Mouse (Mus musculus) neural tube, embryonic 13.5 days (tissue): ENCODE measurements at regions not wholly inside any gene's neighbourhood (a gene's known extent, or its start where the extent isn't known, plus 50 kb on each side); places are given as distances from the start of the nearest gene placed in this dataset.

Experiments used
- ATAC-seq: fragments of 200-750 bp; cut with Nextera tagmentation; 2 replicates; pipeline ENCODE4 v1.8.0; 2017; ENCODE audit warnings: low read depth, mild to moderate bottlenecking, moderate TSS enrichment, moderate library complexity
- H3K27ac ChIP-seq: fragments of 300-500 bp; sonication (generic); replicated peaks from 2 replicates; pipeline ENCODE4 v1.5.1; 2015; ENCODE audit warnings: moderate library complexity, mild to moderate bottlenecking, inconsistent platforms
- H3K27me3 ChIP-seq: fragments of 300-500 bp; sonication (generic); 2 replicates; pipeline ENCODE4 v1.6.1; 2015; ENCODE audit warnings: mild to moderate bottlenecking, inconsistent platforms
- H3K36me3 ChIP-seq: fragments of 300-500 bp; sonication (generic); 2 replicates; pipeline ENCODE4 v1.6.1; 2015; ENCODE audit warnings: mild to moderate bottlenecking, inconsistent platforms
- H3K4me1 ChIP-seq: fragments of 300-500 bp; sonication (generic); replicated peaks from 2 replicates; pipeline ENCODE4 v1.6.1; 2015; ENCODE audit warnings: inconsistent platforms
- H3K4me2 ChIP-seq: fragments of 300-500 bp; sonication (generic); 2 replicates; pipeline ENCODE4 v1.6.1; 2015; ENCODE audit warnings: inconsistent platforms, mild to moderate bottlenecking, moderate library complexity
- H3K4me3 ChIP-seq: fragments of 300-500 bp; sonication (generic); 2 replicates; pipeline ENCODE4 v1.5.1; 2015; ENCODE audit warnings: mild to moderate bottlenecking, inconsistent platforms
- H3K9ac ChIP-seq: fragments of 300-500 bp; sonication (generic); 2 replicates; pipeline ENCODE4 v1.6.1; 2015; ENCODE audit warnings: moderate library complexity, mild to moderate bottlenecking, inconsistent platforms
- H3K9me3 ChIP-seq: fragments of 300-500 bp; sonication (generic); 2 replicates; pipeline ENCODE4 v1.6.1; 2016; ENCODE audit warnings: inconsistent platforms
- WGBS: fragments of 180-500 bp; shearing (Covaris S2); methylation state at CpG from one replicate; pipeline ENCODE4 v1.1.7; 2015; 5-methylcytosine and 5-hydroxymethylcytosine counted together

DNA sequence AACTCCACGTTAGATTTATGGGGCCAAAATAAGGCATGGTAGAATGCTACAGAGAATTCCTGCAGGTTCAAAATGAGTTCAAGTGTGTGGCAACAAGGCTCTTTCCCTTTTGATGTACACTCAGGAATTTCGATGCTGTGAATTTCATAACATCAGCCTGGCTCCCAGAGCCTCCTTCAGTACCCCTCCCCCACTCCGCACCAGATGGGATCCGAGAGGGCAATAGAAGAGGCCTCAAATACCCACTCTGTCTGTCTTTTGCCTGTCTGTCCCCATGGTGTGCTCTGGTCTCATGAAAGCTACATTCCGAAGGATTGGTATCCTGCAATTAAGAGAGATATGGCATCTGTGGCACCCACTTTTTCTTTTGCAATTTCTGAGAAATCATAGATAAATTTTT is 134.3 kb downstream of the Mtx2 start:
- WGBS, result 39% methylated on average over 5 of the region's 5 CpGs
- no peak overlapping the region for H3K9ac ChIP-seq
- ATAC-seq, result no peak

DNA sequence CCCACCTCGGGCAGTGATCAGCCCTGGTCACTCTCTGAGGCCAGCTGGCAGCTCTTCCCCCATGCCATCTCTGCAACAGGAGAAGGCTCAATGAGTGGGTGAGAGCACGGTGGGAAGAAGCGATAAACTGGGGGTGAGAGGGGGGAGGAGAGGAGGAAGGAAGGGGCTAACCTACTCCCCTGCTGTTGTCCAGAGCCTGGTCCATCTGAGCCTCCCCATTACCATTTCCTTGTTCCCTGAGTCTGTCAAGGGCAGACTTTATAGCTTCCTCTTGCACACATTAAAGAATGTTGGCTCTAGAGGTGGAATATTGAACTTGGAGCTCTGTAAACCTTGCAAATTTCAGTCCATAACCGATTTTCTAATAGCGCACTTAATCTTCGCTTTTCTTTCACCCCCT is 136.8 kb downstream of the Mtx2 start:
- no peak overlapping the region for H3K27ac ChIP-seq
- ATAC-seq, result no peak
- H3K36me3 ChIP-seq, result no peaks in the 10 kb centered on the region

More for the DNA sequence above, 134.3 kb downstream of the Mtx2 start:
- no peaks in the 10 kb centered on the region for H3K36me3 ChIP-seq
- no peaks in the 10 kb centered on the region for H3K27me3 ChIP-seq
- H3K4me2 ChIP-seq, result no peak overlapping the region
- H3K4me3 ChIP-seq, result no peak overlapping the region
- no peak overlapping the region for H3K27ac ChIP-seq
- peaks cover 31% of the 10 kb centered on the region for H3K4me1 ChIP-seq
- H3K9me3 ChIP-seq, result no peaks in the 10 kb centered on the region

DNA sequence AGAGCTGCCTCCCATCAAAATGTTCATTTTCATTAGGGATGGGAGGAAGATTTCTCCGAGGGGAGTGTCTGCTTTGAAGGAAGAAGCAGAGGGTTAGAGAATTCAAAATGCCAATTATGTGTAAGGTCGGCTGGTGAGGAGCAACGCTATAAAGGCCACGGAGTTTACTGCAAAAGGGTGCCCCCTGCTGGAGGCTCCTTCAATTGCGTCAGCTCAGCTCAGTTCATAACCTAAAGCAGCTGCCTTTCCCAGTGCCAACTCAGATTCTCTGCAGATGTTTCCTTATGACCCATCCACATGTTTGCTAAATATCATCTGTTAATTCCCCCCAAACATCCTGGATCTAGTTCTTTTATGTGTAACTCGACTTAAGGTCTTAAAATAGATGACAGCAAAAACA is 138.8 kb downstream of the Mtx2 start:
- Histone ChIP-seq H3K9ac (no peak overlapping the region), H3K27ac (0 out of 2 replicates have a peak overlapping the region, but pooled peaks have one; percentile 47), H3K4me2 (0 out of 2 replicates have a peak overlapping the region, but pooled peaks have one; percentile 26), H3K9me3 (no peaks in the 10 kb centered on the region), H3K4me3 (no peak overlapping the region), H3K4me1 (peaks cover 28% of the 10 kb centered on the region), H3K27me3 (no peaks in the 10 kb centered on the region), H3K36me3 (no peaks in the 10 kb centered on the region)
- 0% methylated on average over 6 of the region's 6 CpGs for WGBS
- peak; percentile 73; the same call in 1 of the 2 replicates for ATAC-seq

More for the DNA sequence above, 136.8 kb downstream of the Mtx2 start:
- Histone ChIP-seq H3K27me3 (no peaks in the 10 kb centered on the region), H3K4me3 (no peak overlapping the region), H3K4me1 (peaks cover 43% of the 10 kb centered on the region), H3K9ac (no peak overlapping the region), H3K4me2 (no peak overlapping the region), H3K9me3 (no peaks in the 10 kb centered on the region)
- 90% methylated on average over 6 of the region's 6 CpGs for whole genome bisulfite sequencing

DNA sequence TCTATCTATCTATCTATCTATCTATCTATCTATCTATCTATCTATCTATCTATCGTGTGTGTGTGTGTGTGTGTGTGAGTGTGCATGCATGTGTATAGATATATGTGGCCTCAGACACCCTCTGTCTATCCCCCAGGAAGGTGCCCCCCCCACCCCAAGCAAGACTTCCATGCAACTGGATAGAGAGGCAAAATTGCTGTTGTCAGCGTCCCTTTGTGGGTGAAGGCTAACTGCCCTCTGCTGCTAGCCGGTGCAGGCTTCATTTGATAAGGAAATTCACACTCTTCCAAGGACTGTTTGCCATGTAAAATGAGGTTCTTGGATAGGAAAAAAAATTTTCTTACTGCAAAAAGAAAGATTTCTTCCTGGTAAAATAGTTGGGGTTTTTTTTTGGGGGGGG is 139.4 kb downstream of the Mtx2 start:
- Histone ChIP-seq H3K27ac (peak overlapping the region; percentile 47; the same call in 1 of the 2 replicates), H3K4me1 (peaks cover 24% of the 10 kb centered on the region), H3K4me2 (peak overlapping the region; percentile 42), H3K9me3 (no peaks in the 10 kb centered on the region), H3K4me3 (no peak overlapping the region), H3K27me3 (no peaks in the 10 kb centered on the region), H3K36me3 (no peaks in the 10 kb centered on the region), H3K9ac (peak overlapping the region; percentile 60)
- ATAC-seq, result peak; percentile 47; the same call in 1 of the 2 replicates
- 34% methylated on average over 3 of the region's 3 CpGs for WGBS

DNA sequence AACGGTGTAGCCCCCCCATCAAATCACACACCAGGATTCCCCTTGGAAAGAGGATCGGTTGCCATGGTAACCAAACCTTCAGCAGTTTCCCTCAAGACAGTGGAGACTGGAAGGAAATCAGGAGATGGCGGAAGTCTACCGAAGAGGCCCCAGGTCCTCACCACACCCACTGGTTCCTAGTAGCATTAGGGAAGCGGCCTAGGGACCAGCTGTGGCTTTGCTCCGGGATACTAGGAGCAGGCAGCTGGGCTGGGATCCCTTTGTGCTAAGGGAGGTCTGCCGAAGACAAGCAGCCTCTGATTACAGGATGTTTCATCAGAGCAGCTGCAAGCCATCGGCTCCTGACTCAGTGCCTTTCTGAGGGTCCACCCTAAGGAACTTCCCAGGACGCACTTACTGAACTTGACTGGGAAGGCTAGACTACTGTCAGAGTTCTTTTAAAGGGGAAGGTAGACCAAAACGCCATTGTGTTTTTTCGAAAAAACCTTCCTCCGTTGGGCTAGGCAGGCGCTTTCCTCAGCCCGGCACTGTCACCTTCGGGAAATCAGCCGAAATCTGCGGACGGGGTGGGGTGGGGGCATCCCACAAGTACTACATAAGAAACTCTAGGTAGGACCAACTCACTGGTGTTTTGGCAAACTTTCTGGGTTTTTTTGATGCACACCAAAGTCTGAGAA is 139.9 kb downstream of the Mtx2 start:
- Histone ChIP-seq H3K27me3 (no peaks in the 10 kb centered on the region), H3K27ac (peak overlapping the region; percentile 47), H3K36me3 (no peaks in the 10 kb centered on the region), H3K9me3 (no peaks in the 10 kb centered on the region), H3K4me2 (peak overlapping the region; percentile 42), H3K9ac (peak overlapping the region; percentile 60), H3K4me1 (peaks cover 25% of the 10 kb centered on the region), H3K4me3 (0 out of 2 replicates have a peak overlapping the region, but pooled peaks have one; percentile 8)
- 25% methylated on average over 18 of the region's 18 CpGs for WGBS
- ATAC-seq, result peak; percentile 54

DNA sequence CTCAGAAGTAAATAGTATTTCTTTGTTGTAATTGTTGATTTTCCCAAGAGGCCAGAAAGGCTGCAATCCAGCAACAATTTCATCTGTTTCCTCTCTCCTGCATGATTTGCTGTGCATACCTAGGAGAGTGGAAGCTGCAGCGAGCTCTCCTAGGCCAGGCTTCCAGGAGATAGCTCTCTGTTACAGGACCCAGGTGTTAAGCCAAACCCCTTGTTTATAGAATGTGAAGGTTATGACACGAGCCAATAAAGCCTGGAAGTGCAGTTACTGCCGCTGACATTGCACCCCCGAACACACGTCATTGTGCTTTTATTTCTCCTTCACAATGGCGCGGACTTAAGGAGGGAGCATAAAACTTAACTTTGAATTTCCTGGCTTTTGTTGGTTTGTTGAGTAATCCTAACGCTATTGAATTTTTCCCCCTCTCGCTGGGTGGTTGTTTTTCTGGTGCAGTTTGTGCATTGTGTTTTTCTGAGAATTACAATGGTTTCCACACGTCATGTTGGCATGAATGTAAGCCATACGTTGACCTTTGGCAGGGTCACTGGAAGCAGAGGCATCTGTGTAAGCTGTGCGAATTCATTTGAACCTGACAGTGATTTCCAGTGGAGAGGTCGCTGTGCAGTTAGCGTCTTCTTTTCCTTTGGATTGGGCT is 145.1 kb downstream of the Mtx2 start:
- H3K4me3 ChIP-seq, result no peak overlapping the region
- no peak overlapping the region for H3K4me2 ChIP-seq
- H3K27ac ChIP-seq, result no peak overlapping the region; the same call in 1 of the 2 replicates
- H3K9me3 ChIP-seq, result no peaks in the 10 kb centered on the region
- H3K36me3 ChIP-seq, result no peaks in the 10 kb centered on the region
- H3K4me1 ChIP-seq, result peaks cover 24% of the 10 kb centered on the region
- no peak overlapping the region for H3K9ac ChIP-seq
- H3K27me3 ChIP-seq, result no peaks in the 10 kb centered on the region
- ATAC-seq, result no peak
- 11% methylated on average over 14 of the region's 14 CpGs for WGBS

DNA sequence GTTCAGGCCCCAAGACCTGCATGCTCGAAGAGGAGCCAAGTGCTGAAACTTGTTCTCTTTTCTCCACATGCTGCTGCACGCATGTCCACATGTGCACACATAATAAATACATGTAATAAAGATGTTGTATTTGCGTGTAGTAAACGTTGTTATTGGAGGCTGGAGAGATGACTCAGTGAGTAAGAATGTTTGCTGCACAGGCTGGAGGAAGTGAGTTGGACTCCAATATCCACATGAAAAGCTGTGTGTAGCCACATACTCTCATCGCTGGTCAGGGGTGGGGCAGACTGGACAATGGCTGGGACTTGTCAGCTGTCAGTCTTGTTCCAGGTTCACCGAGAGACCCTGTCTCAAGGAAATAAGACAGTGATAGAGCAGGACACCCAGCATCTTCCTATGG is 147.8 kb downstream of the Mtx2 start:
- no peak overlapping the region for H3K4me2 ChIP-seq
- WGBS, result 86% methylated on average over 6 of the region's 6 CpGs
- no peak overlapping the region for H3K9ac ChIP-seq
- no peak for ATAC-seq
- H3K9me3 ChIP-seq, result no peaks in the 10 kb centered on the region
- peaks cover 21% of the 10 kb centered on the region for H3K4me1 ChIP-seq
- no peak overlapping the region for H3K27ac ChIP-seq
- H3K36me3 ChIP-seq, result no peaks in the 10 kb centered on the region
- no peak overlapping the region for H3K4me3 ChIP-seq
- H3K27me3 ChIP-seq, result no peaks in the 10 kb centered on the region

DNA sequence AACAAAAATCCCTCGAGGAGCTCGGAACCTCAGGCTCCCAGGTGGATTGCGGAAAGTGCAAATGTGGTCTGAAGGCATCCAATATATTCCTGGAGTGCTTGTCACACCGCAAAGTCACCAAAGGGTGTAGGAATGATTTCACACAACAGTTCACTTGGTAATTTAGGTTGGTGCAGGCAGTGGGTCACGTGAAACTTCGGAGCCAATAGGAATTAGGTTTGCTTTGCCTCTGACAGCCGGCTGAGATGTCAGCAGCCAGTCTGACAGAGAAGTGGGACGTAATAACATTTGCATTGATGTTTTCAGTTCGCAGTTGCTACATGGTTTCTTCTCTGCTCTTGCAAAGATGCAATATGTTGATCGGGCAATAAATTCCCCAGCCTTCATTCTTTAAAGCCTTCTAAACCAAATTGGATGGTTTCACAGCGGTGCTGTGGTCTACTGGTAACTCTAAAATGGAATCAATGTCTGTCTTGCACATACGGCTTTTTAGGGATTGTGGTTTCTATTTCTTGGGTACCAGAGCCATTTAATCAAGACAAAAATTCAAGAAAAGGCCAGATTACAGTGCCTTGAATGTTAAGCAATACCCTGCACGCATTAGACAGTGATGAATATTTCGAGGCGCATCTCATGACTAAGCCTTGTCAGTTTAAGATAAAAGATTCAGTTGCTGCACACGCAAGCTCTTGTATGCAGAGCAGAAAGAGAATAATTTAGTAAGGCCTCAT is 149.2 kb downstream of the Mtx2 start:
- H3K9ac ChIP-seq, result peak overlapping the region; percentile 31; the same call in 1 of the 2 replicates
- no peaks in the 10 kb centered on the region for H3K36me3 ChIP-seq
- peak overlapping the region; percentile 25 for H3K4me3 ChIP-seq
- 47% methylated on average over 16 of the region's 16 CpGs for WGBS
- no peaks in the 10 kb centered on the region for H3K9me3 ChIP-seq
- no peaks in the 10 kb centered on the region for H3K27me3 ChIP-seq
- peak overlapping the region; percentile 82 for H3K27ac ChIP-seq
- ATAC-seq, result peak; percentile 88
- H3K4me2 ChIP-seq, result peak overlapping the region; percentile 51
- H3K4me1 ChIP-seq, result peaks cover 21% of the 10 kb centered on the region

DNA sequence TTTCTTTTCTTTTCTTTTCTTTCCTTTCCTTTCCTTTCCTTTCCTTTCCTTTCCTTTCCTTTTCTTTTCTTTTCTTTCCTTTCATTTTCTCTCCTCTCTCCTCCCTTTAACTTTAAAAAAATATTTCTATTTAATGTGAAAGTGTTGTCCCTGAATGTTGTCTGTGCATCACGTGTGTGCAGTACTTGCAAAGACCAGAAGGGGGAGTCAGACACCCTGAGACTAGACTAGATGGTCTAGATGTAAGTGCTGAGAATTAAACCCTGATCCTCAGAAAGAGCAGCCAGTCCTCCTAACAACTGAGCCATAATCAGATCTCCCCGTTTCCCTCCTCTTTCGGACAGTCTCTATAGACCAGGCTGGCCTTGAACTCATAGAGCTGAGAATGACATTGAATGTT is 151.7 kb downstream of the Mtx2 start:
- no peaks in the 10 kb centered on the region for H3K27me3 ChIP-seq
- no peaks in the 10 kb centered on the region for H3K36me3 ChIP-seq
- H3K4me2 ChIP-seq, result no peak overlapping the region
- peaks cover 11% of the 10 kb centered on the region for H3K4me1 ChIP-seq
- H3K4me3 ChIP-seq, result no peak overlapping the region
- H3K9me3 ChIP-seq, result no peaks in the 10 kb centered on the region
- H3K27ac ChIP-seq, result no peak overlapping the region
- H3K9ac ChIP-seq, result no peak overlapping the region
- 98% methylated on average over 3 of the region's 3 CpGs for WGBS
- no peak for ATAC-seq

DNA sequence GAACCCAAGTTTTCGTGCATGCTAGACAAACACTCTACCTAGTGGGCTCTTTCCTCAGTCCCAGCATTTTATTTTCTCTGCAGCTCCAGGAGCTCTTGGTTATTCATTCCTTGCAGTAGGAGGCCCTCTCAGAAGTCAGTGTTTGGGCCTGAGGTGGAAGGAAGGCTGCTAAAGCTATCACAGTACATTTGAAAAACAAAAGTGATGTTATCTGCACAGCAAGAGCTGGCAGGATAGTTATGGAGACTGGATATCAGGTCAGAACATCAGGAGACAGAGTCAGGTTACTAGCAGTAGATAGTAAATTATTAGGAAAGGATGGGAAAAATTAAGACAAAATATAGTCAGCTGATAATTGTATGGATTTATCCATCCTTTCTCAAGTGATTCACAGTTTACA is 152.2 kb downstream of the Mtx2 start:
- Histone ChIP-seq H3K9ac (no peak overlapping the region), H3K27me3 (no peaks in the 10 kb centered on the region), H3K4me2 (no peak overlapping the region), H3K36me3 (no peaks in the 10 kb centered on the region), H3K4me3 (no peak overlapping the region), H3K4me1 (peaks cover 11% of the 10 kb centered on the region), H3K9me3 (no peaks in the 10 kb centered on the region), H3K27ac (no peak overlapping the region)
- 82% methylated on average over 1 of the region's 1 CpGs for WGBS
- no peak for ATAC-seq

DNA sequence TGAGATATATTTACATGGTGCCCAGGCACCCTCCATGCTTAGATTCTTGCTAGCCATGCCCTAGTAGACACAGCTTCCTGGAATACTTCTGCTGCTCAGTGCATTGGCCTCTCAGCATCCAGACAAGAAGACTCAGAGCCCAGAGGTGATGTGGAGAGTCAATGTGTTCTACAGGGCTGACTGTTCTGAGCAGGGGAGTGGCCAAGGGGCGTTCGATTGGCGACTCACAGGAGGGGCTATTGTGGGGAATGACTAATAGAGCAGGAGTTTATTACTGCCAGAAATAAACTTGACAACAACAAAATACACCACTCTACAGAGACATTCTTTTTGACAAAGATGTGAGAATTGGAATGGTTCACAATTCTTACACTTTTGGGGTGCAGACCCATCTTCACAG is 156.3 kb downstream of the Mtx2 start:
- no peak overlapping the region for H3K27ac ChIP-seq
- no peak for ATAC-seq
- no peaks in the 10 kb centered on the region for H3K36me3 ChIP-seq
- H3K4me1 ChIP-seq, result no peaks in the 10 kb centered on the region
- no peaks in the 10 kb centered on the region for H3K27me3 ChIP-seq
- WGBS, result 69% methylated on average over 3 of the region's 3 CpGs
- no peak overlapping the region for H3K4me2 ChIP-seq
- H3K4me3 ChIP-seq, result no peak overlapping the region
- H3K9ac ChIP-seq, result no peak overlapping the region
- no peaks in the 10 kb centered on the region for H3K9me3 ChIP-seq

DNA sequence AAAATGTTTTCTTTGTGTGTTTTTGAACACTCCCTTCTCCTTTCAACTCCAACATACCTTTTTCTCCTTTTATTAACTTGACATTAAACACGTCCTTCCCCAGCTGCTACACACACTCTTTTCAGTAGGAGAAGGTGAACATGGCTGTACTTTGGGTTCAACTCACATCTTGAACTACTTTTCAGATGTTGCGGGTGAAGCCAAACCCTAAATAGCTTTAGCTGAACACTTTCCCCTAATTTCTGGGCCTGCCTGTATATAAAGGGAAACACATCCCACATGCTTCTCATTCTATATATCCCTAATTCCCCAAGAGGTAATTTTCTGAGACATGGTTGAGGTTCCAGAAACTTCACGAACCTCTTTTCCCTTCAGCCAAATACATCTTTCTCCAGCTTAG is 168.2 kb downstream of the Mtx2 start:
- Histone ChIP-seq H3K4me2 (no peak overlapping the region), H3K27ac (no peak overlapping the region), H3K9ac (no peak overlapping the region), H3K27me3 (0 out of 2 replicates have a peak, but pooled peaks cover under 1% of the 10 kb centered on the region), H3K36me3 (no peaks in the 10 kb centered on the region), H3K4me1 (no peaks in the 10 kb centered on the region), H3K9me3 (no peaks in the 10 kb centered on the region), H3K4me3 (no peak overlapping the region)
- no peak for ATAC-seq
- WGBS, result 82% methylated on average over 3 of the region's 3 CpGs
